Mouse (Mus musculus): ENCODE measurements around the gene Numb.
"Not testable (repeated sequence)": the region's sequence is repeated elsewhere in the genome, so short reads cannot be mapped to it uniquely, and the experiment has no call there.

Gene Numb

DNA sequence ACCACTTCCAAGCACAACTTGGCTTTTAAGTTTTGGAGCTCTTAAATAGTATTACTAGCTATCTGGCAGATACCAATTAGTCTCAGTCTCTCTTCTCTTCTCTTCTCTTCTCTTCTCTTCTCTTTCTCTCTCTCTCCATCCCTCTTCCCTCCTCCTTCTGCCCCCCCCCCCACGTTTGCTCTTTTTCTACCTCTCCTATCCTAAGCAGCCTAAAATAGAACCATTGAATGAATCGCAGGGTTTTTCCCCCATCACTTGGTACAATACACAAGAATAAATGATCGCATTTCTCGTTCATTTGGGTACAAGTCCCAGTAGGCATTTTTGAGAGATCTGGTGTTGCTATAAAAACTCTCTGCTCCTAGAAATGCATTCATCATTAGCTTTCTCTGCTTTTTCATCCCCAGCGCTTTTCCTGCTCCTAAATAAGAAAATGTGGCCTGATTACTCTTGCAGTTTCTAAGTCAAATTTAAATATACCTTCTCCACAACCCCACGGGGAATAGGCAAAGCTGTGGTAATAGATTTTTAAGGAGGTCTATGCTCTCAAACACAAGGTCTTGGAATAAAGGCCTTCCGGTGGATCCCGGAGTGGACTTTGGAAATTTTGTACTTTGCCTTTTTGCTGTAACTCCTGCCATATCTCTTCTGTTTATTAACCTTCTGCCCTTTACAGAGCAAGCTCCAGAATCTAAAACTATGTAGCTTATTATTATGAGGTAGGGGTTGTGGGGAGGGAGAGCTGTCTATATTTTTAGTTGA, 1.2 kb upstream of the Numb start:
- DNase-seq: no peak

- peak; percentile 64 to 66 for DNase-seq
These were observed 853 bp downstream of the Numb start for GRCm38 (mm10) chr12:83920721-83921441.

GRCm38 (mm10) chr12:83916884-83917283, 4.8 kb downstream of the Numb start:
- peak; percentile 43 to 47 for DNase-seq

- DNase-seq: no peak
These were observed 6.9 kb downstream of the Numb start for GRCm38 (mm10) chr12:83914797-83915196.

DNA sequence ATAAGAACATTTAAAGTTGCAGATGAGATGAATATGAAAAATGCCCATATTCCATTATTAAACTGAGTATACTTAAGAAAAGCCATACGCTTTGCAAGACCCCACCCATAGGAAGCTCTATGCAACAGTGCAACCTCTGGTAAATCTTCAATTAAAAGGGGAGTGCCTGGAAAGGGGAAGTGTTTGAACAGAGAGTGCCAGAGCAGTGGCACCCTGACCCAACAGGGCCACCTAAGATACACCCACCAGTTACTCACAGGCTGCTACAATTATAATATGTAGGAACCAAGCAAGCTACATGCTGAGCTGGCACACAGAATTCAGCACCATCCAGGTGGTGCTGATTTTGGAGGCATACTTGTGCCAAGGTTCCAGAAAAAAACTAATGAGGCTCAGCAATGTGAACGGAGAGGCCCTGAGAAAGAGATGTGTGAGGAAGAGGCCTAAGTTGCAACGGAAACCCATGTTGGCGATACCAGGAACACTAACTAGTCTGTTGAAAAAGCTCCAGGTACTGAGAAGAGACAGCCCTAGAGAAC, 7.5 kb downstream of the Numb start:
- DNase-seq: peak; percentile 43 to 51

GRCm38 (mm10) chr12:83910451-83910850, 11.3 kb downstream of the Numb start:
- no peak for DNase-seq

- DNase-seq: no peak
These were observed 28.8 kb downstream of the Numb start for GRCm38 (mm10) chr12:83892926-83893325.

DNA sequence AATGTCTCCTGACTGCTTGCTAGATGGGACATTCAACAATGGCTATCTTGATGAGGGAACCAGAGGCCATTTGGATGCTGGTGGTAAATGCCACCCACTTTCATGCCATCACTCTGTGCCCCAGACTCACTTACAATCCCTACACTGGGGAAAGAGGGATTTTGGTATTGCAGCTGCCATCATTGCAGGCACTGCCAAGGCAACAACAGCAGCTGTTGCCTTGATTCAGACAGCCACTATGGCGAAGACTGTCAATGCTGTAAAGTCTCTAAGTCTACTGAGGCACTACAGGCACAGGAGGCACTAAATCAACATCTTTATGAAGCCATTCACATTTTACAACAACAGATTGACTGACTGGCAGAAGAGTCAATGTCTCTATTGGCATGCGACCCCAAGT, 30.5 kb downstream of the Numb start:
- no peak for DNase-seq

- no peak for DNase-seq
These were observed 32.6 kb downstream of the Numb start for GRCm38 (mm10) chr12:83889128-83889527.

DNA sequence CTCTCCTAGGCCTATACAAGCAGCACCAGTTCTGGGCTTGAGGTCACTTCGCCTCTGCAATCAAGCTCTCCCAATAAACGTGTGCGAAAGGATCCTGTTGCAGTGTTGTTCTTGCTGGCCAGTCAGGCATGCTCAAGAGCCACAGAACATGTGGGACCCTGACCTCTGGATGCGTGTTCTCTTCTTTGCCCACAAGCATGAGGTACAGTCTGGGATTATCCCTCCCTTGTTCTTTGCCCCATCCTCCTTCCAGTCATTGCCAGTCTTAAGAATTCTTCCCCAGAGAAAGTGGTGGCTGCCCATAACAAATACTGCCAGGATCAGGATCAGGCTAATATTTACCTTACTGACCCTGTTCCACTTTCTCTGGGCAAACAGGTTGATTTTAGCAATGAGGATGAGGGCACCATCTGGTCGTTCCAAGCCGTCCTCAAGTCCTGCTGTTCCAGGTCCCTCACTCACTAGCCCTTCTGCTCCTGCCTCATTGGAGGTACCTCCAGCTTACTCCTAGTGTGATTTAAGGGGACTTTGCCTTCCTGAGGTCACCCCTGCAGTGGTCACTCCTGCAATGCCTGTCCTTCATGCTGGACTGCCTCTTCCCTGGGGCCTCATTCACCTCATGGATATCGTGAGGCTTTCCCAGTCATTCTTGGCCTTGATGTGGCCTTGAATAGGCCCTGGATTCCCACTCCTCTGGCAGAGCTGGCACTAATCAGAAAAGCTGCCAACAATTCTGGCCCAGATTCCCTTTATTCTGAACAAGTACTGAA, 36.0 kb downstream of the Numb start:
- DNase-seq: peak; percentile 58 to 64

GRCm38 (mm10) chr12:83885065-83885464, 36.7 kb downstream of the Numb start:
- DNase-seq: not testable (repeated sequence)

DNA sequence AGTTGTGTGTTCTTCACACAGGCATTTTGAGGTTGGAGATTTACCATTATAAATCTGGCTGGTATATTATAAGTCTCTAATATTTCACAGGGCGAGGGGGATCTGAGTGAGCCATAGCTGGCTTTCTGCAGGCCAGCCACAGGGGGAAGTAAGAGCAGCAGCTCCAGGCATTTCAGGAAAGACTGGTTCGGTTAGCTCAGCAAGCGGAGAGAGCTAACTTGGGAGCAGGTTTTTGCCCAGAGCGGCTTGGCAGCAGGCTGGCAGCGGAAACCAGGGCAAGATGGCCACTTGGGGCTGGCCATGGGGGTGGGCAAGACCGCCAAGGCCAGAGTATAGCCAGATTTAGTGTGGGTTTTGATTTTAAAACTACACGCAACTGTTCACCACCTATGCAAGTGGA, 39.2 kb downstream of the Numb start:
- peak; percentile 65 for DNase-seq

DNA sequence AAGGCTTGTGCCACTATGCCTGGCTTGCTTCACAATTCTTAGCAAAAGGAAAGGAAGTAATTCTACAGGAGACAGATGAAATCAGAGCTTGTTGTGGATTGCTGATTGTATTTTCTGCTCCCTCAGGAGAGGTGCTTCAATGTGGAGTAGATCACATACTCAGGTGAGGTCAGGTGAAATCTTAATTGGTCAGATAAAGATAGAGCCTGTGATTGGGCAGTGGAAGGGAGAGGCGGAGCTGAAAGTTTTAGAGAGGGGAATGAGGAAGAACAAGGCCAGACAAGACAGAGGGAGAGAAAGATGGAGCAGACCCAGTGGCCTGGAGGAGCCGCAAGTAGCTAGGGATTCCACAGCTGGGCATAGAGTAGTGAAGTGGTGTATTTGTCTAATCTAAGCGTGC, 39.6 kb downstream of the Numb start:
- DNase-seq: peak in 1 of 2 experiments; percentile 10

DNA sequence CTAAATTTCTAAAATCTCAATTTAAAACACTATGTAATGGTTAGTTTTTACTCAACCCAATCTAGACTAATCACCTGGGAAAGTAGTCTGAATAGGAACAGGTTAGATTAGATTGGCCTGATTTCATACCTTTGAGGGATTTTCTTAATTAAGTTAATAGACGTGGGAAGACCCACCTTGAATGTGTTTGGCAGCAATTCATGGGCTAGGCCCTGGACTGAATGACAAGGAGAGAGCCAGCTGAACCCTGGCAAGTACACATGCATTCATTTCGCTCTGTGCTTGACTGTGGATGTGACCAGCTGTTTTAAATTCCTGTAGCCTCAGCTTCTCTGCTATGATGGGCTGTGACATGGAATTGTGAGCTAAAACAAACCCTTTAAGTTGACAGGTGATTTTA, 40.8 kb downstream of the Numb start:
- peak; percentile 9 to 14 for DNase-seq

GRCm38 (mm10) chr12:83875097-83875496, 46.6 kb downstream of the Numb start:
- no peak for DNase-seq

- peak; percentile 65 to 74 for DNase-seq
These were observed 47.1 kb downstream of the Numb start for GRCm38 (mm10) chr12:83874597-83874996.

DNA sequence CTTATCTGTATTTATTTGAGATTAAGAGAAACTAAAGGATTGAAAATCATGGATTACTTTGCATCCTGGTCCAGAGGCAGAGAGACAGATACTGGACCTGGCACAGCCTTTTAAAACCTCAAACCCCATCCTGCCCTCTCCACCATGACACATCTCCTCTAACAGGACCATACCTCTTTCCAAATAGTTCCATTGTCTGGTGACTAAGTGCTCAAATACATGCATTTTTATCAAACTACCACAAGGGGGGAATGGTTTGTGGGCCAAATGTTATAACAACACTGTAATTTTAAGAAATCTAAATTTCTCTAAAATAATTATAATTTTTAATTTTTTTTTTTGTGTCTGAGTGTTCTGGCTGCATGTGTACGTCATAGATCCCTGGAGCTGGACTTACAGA, 57.2 kb downstream of the Numb start:
- DNase-seq: no peak

DNA sequence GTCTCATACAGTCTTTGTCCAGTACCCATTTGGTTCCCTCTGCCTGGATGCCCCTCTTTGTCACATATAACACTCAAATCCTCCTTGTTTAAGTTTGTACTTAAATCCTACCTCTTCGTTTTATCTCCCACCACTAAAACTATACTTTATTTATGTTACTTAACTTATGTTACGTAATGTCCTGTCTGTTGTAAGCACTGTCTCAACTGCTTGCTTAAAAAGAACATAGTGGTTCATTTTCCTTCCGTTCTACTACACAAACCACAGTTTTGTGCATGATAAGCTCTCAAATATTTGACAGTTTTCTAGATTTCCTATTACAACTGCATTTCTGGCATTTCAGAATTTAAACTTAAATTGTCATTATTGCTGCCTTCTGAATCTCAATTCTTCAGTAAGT, 59.9 kb downstream of the Numb start:
- no peak for DNase-seq

- DNase-seq: no peak
These were observed 61.0 kb downstream of the Numb start for GRCm38 (mm10) chr12:83860688-83861087.

GRCm38 (mm10) chr12:83858052-83858451, 63.7 kb downstream of the Numb start:
- DNase-seq: no peak

DNA sequence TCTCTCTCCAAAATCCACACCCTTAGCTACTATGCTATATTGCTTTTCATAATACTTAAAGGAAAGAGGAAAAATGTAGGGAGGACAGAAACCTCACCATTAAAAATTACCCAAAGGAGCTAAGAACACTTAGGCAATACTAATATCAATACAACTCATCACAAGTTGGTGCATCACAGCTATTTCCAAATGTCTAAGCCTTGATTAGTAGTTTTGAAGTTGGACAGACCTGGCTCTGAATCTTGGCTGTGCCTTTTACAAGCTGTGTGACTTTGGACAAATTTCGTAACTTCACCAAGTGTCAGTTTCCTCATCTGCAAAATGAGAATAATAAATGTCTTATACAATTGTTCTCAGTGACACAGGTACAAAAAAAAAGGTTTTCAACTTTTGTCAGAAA, 66.5 kb downstream of the Numb start:
- DNase-seq: no peak

DNA sequence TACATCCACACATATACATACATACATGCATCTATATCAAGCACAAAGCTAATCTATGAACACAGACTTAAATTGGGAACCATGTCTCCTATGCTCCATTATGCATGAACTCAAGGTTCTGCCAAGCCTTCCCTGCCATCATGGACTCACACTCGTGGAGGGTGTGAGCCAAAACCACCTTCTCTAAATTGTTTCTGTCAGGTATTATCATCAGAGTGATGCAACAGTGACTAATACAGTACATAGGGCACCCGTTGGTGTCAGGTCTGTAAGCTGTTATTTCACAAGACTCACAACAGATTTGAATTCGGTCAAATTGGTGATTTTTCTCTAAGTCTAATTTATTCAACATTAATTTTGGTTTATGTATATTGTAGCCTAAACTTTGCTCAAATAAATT, 67.5 kb downstream of the Numb start:
- no peak for DNase-seq

DNA sequence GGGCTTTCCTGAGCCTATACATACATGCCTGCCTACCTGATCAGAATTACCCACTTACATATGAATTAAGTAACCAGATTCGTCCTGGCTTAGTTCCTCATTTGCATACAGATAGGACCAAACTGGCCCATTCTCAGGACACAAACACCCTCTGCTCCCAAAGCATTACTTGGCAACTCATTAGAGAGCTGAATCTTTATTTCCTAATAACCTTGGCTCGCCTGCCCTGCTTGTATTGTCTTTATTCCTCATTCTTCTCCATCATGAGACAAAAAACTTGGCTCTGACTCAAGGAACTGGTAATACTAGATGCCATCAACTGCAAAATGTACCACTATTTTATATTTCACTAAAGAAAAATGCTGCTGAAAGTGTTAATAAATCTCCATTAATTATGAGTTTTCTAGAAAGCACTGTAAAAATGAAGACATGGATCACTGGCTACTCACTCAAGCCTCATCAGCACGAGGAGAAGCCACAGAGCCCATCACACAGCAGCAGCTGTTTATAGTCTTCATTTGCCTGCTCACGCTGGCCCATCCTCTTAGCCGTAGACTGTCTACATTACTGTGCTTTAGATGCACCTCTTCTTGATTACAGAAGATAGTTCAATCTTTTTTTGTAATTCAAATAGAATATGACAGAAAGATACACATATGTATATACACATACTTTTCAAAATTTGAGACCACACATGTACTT, 69.1 kb downstream of the Numb start:
- DNase-seq: no peak

Data from cerebellum, postnatal 10 days (tissue).